Mouse (Mus musculus): ENCODE data around the gene H60c. TPM values are rescaled to one million over a fixed set of nuclear protein-coding genes. Genes with fewer than 3 reads are reported as not detected.

The H60c gene
- polyA plus RNA-seq (2012): not detected in 2 replicates

- Histone ChIP-seq H3K36me3 (ENCODE audit: control insufficient read depth) (no peaks in the 10 kb centered on the region), H3K27me3 (ENCODE audit: control insufficient read depth) (no peaks in the 10 kb centered on the region), H3K9me3 (ENCODE audit: control insufficient read depth, low read length) (peaks cover 6% of the 10 kb centered on the region; the same call in 1 of the 2 replicates), H3K4me1 (ENCODE audit: control insufficient read depth) (no peaks in the 10 kb centered on the region), H3K4me3 (replicated peaks) (no peak within 1 kb of the TSS)
- TF ChIP-seq GATA1 (IDR thresholded peaks at IDR 0.05; ENCODE audit: low read length) (no peak), TAL1 (IDR thresholded peaks at IDR 0.05; ENCODE audit: low read length) (no peak)
Observed at GRCm38 (mm10) chr10:3267671-3268070, at the start of gene H60c. Gene H60c, minus strand, starts transcription at chr10:3267771.

DNA sequence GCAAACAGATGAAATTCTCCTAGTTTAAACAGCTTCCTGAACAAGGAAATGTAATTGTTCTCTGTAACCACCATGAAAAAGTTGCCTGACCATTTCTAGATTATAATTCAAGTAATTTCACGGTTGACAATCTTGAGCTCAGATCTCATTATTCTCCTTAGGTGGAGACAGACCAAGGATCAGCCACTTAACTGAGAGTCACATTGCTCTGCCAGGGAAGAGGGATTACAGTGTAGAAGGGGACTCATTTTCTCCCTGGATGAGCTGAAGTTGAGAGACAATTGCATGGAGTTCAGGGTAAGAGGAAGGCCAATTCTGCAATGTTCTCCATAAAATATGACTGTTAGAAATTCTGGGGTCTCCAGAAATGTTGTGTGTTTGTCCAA is 41.2 kb upstream of the H60c start:
- Histone ChIP-seq H3K4me3 (replicated peaks) (no peak overlapping the region), H3K27me3 (ENCODE audit: control insufficient read depth) (no peaks in the 10 kb centered on the region), H3K9me3 (ENCODE audit: control insufficient read depth, low read length) (peaks cover 3% of the 10 kb centered on the region; the same call in 1 of the 2 replicates), H3K4me1 (ENCODE audit: control insufficient read depth) (no peaks in the 10 kb centered on the region), H3K36me3 (ENCODE audit: control insufficient read depth) (no peaks in the 10 kb centered on the region)
- TF ChIP-seq GATA1 (IDR thresholded peaks at IDR 0.05; ENCODE audit: low read length): no peak
- TF ChIP-seq TAL1 (IDR thresholded peaks at IDR 0.05; ENCODE audit: low read length): no peak

- Histone ChIP-seq H3K36me3 (ENCODE audit: control insufficient read depth) (no peaks in the 10 kb centered on the region), H3K27me3 (ENCODE audit: control insufficient read depth) (no peaks in the 10 kb centered on the region), H3K9me3 (ENCODE audit: control insufficient read depth, low read length) (peaks cover 3% of the 10 kb centered on the region; the same call in 1 of the 2 replicates), H3K4me3 (replicated peaks) (no peak overlapping the region), H3K4me1 (ENCODE audit: control insufficient read depth) (no peaks in the 10 kb centered on the region)
- TF ChIP-seq GATA1 (IDR thresholded peaks at IDR 0.05; ENCODE audit: low read length) (no peak), TAL1 (IDR thresholded peaks at IDR 0.05; ENCODE audit: low read length) (no peak)
Observed at GRCm38 (mm10) chr10:3308180-3308820, 40.7 kb upstream of the H60c start.

- Histone ChIP-seq H3K36me3 (ENCODE audit: control insufficient read depth) (no peaks in the 10 kb centered on the region), H3K4me3 (replicated peaks) (no peak overlapping the region), H3K9me3 (ENCODE audit: control insufficient read depth, low read length) (peaks cover 3% of the 10 kb centered on the region; the same call in 1 of the 2 replicates), H3K27me3 (ENCODE audit: control insufficient read depth) (no peaks in the 10 kb centered on the region), H3K4me1 (ENCODE audit: control insufficient read depth) (no peaks in the 10 kb centered on the region)
- TF ChIP-seq TAL1 (IDR thresholded peaks at IDR 0.05; ENCODE audit: low read length) (no peak), GATA1 (IDR thresholded peaks at IDR 0.05; ENCODE audit: low read length) (no peak)
Observed at GRCm38 (mm10) chr10:3307752-3308151, 40.2 kb upstream of the H60c start.

DNA sequence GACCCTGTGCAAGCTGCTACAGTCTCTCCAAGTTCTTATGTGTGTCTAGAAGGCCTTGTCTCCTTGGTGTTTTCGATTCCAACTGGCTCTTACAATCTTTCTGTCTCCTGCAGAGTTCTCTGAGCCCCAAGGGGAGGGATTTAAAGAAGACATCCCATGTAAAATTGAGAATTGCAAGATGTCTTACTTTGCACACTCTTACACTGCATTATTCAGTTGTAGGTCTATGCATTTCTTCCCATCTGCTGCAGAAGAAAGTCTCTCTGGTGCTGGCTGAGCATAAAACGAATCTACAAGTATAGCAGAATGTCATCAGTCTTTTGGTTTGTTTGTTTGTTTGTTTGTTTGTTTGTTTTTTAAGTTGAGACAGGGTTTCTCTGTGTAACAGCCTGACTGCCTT is 26.4 kb upstream of the H60c start:
- no peaks in the 10 kb centered on the region for H3K36me3 ChIP-seq (ENCODE audit: control insufficient read depth)
- no peak overlapping the region for H3K4me3 ChIP-seq (replicated peaks)
- H3K4me1 ChIP-seq (ENCODE audit: control insufficient read depth): no peaks in the 10 kb centered on the region
- TF ChIP-seq GATA1 (IDR thresholded peaks at IDR 0.05; ENCODE audit: low read length) (no peak), TAL1 (IDR thresholded peaks at IDR 0.05; ENCODE audit: low read length) (no peak)
- no peaks in the 10 kb centered on the region for H3K9me3 ChIP-seq (ENCODE audit: control insufficient read depth, low read length)
- no peaks in the 10 kb centered on the region for H3K27me3 ChIP-seq (ENCODE audit: control insufficient read depth)

DNA sequence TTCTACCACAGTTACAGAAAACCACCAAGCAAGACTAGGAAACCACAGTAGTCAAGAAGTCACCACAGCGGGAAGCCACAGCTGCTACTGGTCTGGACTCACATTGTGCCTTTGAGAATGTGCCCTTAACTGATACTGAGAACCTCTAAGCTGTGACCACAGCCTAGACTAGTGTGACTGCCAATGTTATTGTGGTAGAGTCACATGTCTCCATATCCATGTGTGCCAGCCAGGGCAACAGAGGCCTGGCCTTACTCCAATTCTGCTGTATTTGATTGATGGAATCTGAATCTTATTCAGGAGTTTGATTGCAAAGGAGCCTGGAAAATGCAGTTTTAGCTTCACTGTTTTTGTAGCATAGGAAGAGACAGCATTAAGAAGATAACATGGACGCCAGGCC is 13.5 kb upstream of the H60c start:
- Histone ChIP-seq H3K27me3 (ENCODE audit: control insufficient read depth) (no peaks in the 10 kb centered on the region), H3K9me3 (ENCODE audit: control insufficient read depth, low read length) (no peaks in the 10 kb centered on the region), H3K4me3 (replicated peaks) (no peak overlapping the region), H3K4me1 (ENCODE audit: control insufficient read depth) (no peaks in the 10 kb centered on the region), H3K36me3 (ENCODE audit: control insufficient read depth) (no peaks in the 10 kb centered on the region)
- TF ChIP-seq TAL1 (IDR thresholded peaks at IDR 0.05; ENCODE audit: low read length) (no peak), GATA1 (IDR thresholded peaks at IDR 0.05; ENCODE audit: low read length) (no peak)

- H3K9me3 ChIP-seq (ENCODE audit: control insufficient read depth, low read length): peaks cover 3% of the 10 kb centered on the region
- no peaks in the 10 kb centered on the region for H3K4me1 ChIP-seq (ENCODE audit: control insufficient read depth)
- no peak overlapping the region for H3K4me3 ChIP-seq (replicated peaks)
- no peak for TF ChIP-seq TAL1 (IDR thresholded peaks at IDR 0.05; ENCODE audit: low read length)
- no peak for TF ChIP-seq GATA1 (IDR thresholded peaks at IDR 0.05; ENCODE audit: low read length)
- no peaks in the 10 kb centered on the region for H3K27me3 ChIP-seq (ENCODE audit: control insufficient read depth)
- no peaks in the 10 kb centered on the region for H3K36me3 ChIP-seq (ENCODE audit: control insufficient read depth)
Observed at GRCm38 (mm10) chr10:3274065-3274464, 6.5 kb upstream of the H60c start.

DNA sequence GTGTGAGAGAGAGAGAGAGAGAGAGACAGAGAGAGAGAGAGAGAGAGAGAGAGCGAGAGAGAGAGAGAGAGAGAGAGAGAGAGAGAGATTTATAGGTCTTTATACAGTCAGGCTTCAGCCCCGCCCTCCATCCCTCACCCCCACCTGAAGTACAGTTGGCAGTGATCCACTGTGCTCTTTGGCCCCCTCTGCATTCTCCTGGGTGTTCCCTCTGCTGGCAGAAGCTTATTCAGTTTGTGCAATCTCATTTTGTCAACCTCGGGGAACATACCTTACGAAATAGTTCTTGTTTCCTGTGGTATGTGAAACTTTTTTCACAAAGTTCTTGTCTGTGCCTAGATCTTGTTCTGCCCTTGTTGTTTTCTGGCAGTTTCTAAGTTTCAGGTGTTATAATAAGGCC is 3.5 kb upstream of the H60c start:
- Histone ChIP-seq H3K27me3 (ENCODE audit: control insufficient read depth) (no peaks in the 10 kb centered on the region), H3K36me3 (ENCODE audit: control insufficient read depth) (no peaks in the 10 kb centered on the region), H3K4me1 (ENCODE audit: control insufficient read depth) (no peaks in the 10 kb centered on the region), H3K9me3 (ENCODE audit: control insufficient read depth, low read length) (peaks cover 9% of the 10 kb centered on the region), H3K4me3 (replicated peaks) (no peak overlapping the region)
- no peak for TF ChIP-seq TAL1 (IDR thresholded peaks at IDR 0.05; ENCODE audit: low read length)
- no peak for TF ChIP-seq GATA1 (IDR thresholded peaks at IDR 0.05; ENCODE audit: low read length)

- Histone ChIP-seq H3K4me1 (ENCODE audit: control insufficient read depth) (no peaks in the 10 kb centered on the region), H3K36me3 (ENCODE audit: control insufficient read depth) (no peaks in the 10 kb centered on the region), H3K4me3 (replicated peaks) (no peak overlapping the region), H3K27me3 (ENCODE audit: control insufficient read depth) (no peaks in the 10 kb centered on the region), H3K9me3 (ENCODE audit: control insufficient read depth, low read length) (peaks cover 6% of the 10 kb centered on the region; the same call in 1 of the 2 replicates)
- TF ChIP-seq TAL1 (IDR thresholded peaks at IDR 0.05; ENCODE audit: low read length): no peak
- no peak for TF ChIP-seq GATA1 (IDR thresholded peaks at IDR 0.05; ENCODE audit: low read length)
Observed at GRCm38 (mm10) chr10:3266729-3267128, 842 bp downstream of the H60c start.

DNA sequence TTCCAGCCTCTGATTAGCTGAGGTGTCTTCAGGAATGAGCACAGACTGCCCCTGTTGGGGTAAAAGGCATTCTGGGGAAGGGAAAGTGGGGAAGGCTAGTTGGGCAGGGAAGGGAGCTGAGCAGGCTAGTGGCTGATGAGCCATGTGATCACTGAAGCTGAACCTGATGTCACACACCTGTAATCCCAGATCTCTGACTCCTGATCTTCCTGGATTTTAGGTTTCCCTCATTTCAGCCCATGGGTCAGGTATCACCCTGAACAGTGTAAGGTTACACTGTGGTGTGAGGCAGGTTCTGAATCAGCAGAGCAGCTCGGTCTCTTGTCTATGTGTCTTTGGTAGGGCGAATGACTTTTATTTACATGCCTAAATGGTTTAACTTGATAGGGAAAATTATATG is 4.8 kb downstream of the H60c start:
- TF ChIP-seq TAL1 (IDR thresholded peaks at IDR 0.05; ENCODE audit: low read length): no peak
- TF ChIP-seq GATA1 (IDR thresholded peaks at IDR 0.05; ENCODE audit: low read length): no peak
- Histone ChIP-seq H3K36me3 (ENCODE audit: control insufficient read depth) (no peaks in the 10 kb centered on the region), H3K27me3 (ENCODE audit: control insufficient read depth) (no peaks in the 10 kb centered on the region), H3K4me3 (replicated peaks) (no peak overlapping the region), H3K9me3 (ENCODE audit: control insufficient read depth, low read length) (peaks cover 6% of the 10 kb centered on the region; the same call in 1 of the 2 replicates), H3K4me1 (ENCODE audit: control insufficient read depth) (no peaks in the 10 kb centered on the region)

Measured in erythroblast, embryonic 14.5 days (primary cell).